Mouse (Mus musculus) stomach, embryonic 14.5 days (tissue): ENCODE results near the gene Dlx2. TPM values are rescaled to one million over a fixed set of nuclear protein-coding genes. Genes with fewer than 3 reads are reported as not detected.

Experiments used
- ATAC-seq: fragments of 200-750 bp; cut with Nextera tagmentation; 2 replicates; pipeline ENCODE4 v1.8.0; 2017; ENCODE audit warnings: low read depth, moderate TSS enrichment; ENCODE audit not compliant: insufficient number of reproducible peaks, insufficient read depth, low FRiP score
- H3K27ac ChIP-seq: fragments of 300-500 bp; sonication (generic); 2 replicates; pipeline ENCODE4 v1.5.1; 2014; ENCODE audit warnings: mild to moderate bottlenecking, low read length, moderate library complexity, mixed read lengths
- H3K27me3 ChIP-seq: fragments of 300-500 bp; sonication (generic); 2 replicates; pipeline ENCODE4 v1.6.1; 2014; ENCODE audit warnings: low read length, control low read depth, mixed read lengths; ENCODE audit not compliant: control insufficient read depth, insufficient read depth
- H3K36me3 ChIP-seq: fragments of 300-500 bp; sonication (generic); 2 replicates; pipeline ENCODE4 v1.6.1; 2014; ENCODE audit warnings: mild to moderate bottlenecking, control low read depth, low read length, moderate library complexity, mixed read lengths; ENCODE audit not compliant: control insufficient read depth, insufficient read depth
- H3K4me1 ChIP-seq: fragments of 300-500 bp; sonication (generic); 2 replicates; pipeline ENCODE4 v1.6.1; 2014; ENCODE audit warnings: low read length, control low read depth, mixed read lengths; ENCODE audit not compliant: control insufficient read depth, insufficient read depth
- H3K4me2 ChIP-seq: fragments of 300-500 bp; sonication (generic); replicated peaks from 2 replicates; pipeline ENCODE4 v1.6.1; 2014; ENCODE audit warnings: low read depth, low read length, control low read depth
- H3K4me3 ChIP-seq: fragments of 300-500 bp; sonication (generic); 2 replicates; pipeline ENCODE4 v1.5.1; 2014; ENCODE audit warnings: low read depth, low read length, control low read depth
- H3K9ac ChIP-seq: fragments of 300-500 bp; sonication (generic); replicated peaks from 2 replicates; pipeline ENCODE4 v1.6.1; 2014; ENCODE audit warnings: low read depth, mild to moderate bottlenecking, control low read depth, low read length, moderate library complexity, mixed read lengths
- H3K9me3 ChIP-seq: fragments of 300-500 bp; sonication (generic); 2 replicates; pipeline ENCODE4 v1.6.1; 2016; ENCODE audit warnings: low read depth, low read length, control low read depth; ENCODE audit not compliant: control insufficient read depth
- WGBS: fragments of 180-500 bp; shearing (Covaris S2); extraction: QIAGEN DNeasy Blood & Tissue Kit; methylation state at CpG from one replicate; pipeline ENCODE4 v1.1.7; 2014; 5-methylcytosine and 5-hydroxymethylcytosine counted together
- polyA plus RNA-seq: library from polyadenylated mRNA; unstranded; fragments of >200 nt; fragmentation: Nextera tagmentation; extraction: Ambion mirVana; gene quantifications from 2 replicates; pipeline ENCODE4 v1.2.1, GENCODE M21; 2014

Gene Dlx2
- 6.4 and 6.9 TPM in 2 replicates for polyA plus RNA-seq

- Histone ChIP-seq H3K4me2 (peak within 1 kb of the TSS; percentile 68), H3K27ac (no peak within 1 kb of the TSS; the same call in 1 of the 2 replicates), H3K9me3 (no peaks in the 10 kb centered on the region), H3K27me3 (peaks cover 62% of the 10 kb centered on the region), H3K4me1 (peaks cover 10% of the 10 kb centered on the region), H3K4me3 (peak within 1 kb of the TSS; percentile 34), H3K9ac (0 out of 2 replicates have a peak within 1 kb of the TSS, but pooled peaks have one; percentile 21), H3K36me3 (no peaks in the 10 kb centered on the region)
- 0% methylated on average over 37 of the region's 37 CpGs for WGBS
- 0 out of 2 replicates have a peak, but pooled peaks have one; percentile 46 for ATAC-seq
Measured at GRCm38 (mm10) chr2:71546640-71547071, at the start of gene Dlx2. Gene Dlx2, minus strand, starts transcription at chr2:71546754.

DNA sequence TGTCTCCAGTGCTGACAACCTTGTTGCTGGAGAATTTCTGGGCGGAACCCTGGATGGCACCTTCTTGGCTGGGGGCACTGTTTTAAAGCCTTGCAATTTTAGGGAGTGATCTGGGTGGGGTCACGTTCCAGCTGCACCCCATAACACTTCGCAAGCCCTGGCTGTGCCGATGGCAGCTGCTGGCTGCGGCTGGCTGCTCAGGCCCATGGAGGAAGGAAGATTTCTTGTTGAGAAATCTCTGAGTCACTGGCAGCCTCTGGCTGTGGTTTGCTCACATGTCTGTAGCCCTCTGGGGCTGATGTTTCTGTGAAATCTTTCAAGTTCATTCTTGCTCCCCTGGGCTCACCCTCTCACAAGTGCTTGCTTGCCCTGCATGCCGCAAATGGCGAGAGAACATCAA is 47.9 kb upstream of the Dlx2 start:
- H3K4me3 ChIP-seq = no peak overlapping the region
- H3K4me2 ChIP-seq = no peak overlapping the region
- no peaks in the 10 kb centered on the region for H3K9me3 ChIP-seq
- no peaks in the 10 kb centered on the region for H3K4me1 ChIP-seq
- H3K27ac ChIP-seq = no peak overlapping the region
- H3K9ac ChIP-seq = no peak overlapping the region
- 76% methylated on average over 7 of the region's 7 CpGs for WGBS
- H3K36me3 ChIP-seq = no peaks in the 10 kb centered on the region
- H3K27me3 ChIP-seq = no peaks in the 10 kb centered on the region
- no peak for ATAC-seq

- Histone ChIP-seq H3K4me1 (no peaks in the 10 kb centered on the region), H3K4me3 (no peak overlapping the region), H3K4me2 (no peak overlapping the region), H3K27ac (no peak overlapping the region), H3K27me3 (no peaks in the 10 kb centered on the region), H3K36me3 (no peaks in the 10 kb centered on the region), H3K9me3 (no peaks in the 10 kb centered on the region), H3K9ac (no peak overlapping the region)
- no peak for ATAC-seq
- 86% methylated on average over 9 of the region's 9 CpGs for WGBS
Measured at GRCm38 (mm10) chr2:71589114-71589513, 42.6 kb upstream of the Dlx2 start.

- no peak overlapping the region for H3K9ac ChIP-seq
- H3K36me3 ChIP-seq = no peaks in the 10 kb centered on the region
- 61% methylated on average over 5 of the region's 5 CpGs for WGBS
- peak overlapping the region; percentile 74 for H3K4me2 ChIP-seq
- no peaks in the 10 kb centered on the region for H3K27me3 ChIP-seq
- H3K4me1 ChIP-seq = no peaks in the 10 kb centered on the region
- H3K4me3 ChIP-seq = peak overlapping the region; percentile 41
- ATAC-seq = no peak
- no peak overlapping the region for H3K27ac ChIP-seq
- no peaks in the 10 kb centered on the region for H3K9me3 ChIP-seq
Measured at GRCm38 (mm10) chr2:71581488-71581887, 34.9 kb upstream of the Dlx2 start.

DNA sequence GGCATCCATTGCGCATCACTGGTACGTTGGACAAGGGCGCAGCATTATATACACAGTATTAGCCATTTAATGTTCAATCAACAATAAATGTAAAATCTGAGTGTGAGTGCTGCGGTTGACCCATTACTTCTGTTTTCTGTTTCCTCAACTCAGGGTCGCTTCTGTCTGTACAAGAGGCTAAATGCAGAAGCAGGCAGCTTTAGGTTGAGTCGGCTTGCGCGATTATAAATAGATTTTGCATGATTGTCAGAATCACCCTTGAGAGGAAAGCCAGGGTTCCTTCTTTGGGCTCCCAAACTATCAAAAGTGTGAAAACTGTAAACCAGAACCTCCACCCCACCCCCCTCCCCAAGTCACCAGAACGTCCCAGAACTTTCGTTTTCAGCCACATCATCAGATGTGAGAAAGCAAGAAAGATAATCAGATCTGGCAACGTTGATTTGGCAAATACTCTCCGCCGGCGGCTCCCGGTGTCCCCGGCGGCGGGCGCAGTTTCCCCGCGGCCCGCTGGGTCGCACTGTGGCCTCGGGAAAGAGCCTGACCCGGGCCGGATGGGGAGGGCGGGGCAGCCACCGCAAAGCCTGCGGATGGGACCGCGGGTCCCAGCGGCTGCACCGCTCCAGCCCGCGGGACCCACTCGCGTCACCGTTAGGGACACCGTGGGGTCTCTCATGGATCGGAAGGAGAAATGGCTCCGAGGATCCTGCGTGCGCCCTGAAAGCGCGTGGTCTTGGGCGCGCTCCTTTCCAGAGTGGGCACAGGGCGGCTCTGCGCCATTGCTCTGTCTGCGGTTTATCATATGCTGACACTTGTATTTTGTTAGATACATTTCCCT is 34.3 kb upstream of the Dlx2 start:
- WGBS = 10% methylated on average over 50 of the region's 50 CpGs
- ATAC-seq = peak; percentile 80
- no peaks in the 10 kb centered on the region for H3K4me1 ChIP-seq

GRCm38 (mm10) chr2:71577059-71577458 is 30.5 kb upstream of the Dlx2 start:
- Histone ChIP-seq H3K27me3 (no peaks in the 10 kb centered on the region), H3K27ac (no peak overlapping the region)
- 92% methylated on average over 2 of the region's 2 CpGs for WGBS

More for the DNA sequence above, 34.3 kb upstream of the Dlx2 start:
- Histone ChIP-seq H3K9me3 (no peaks in the 10 kb centered on the region), H3K27me3 (no peaks in the 10 kb centered on the region), H3K9ac (no peak overlapping the region), H3K4me3 (peak overlapping the region; percentile 41), H3K4me2 (peak overlapping the region; percentile 74), H3K27ac (no peak overlapping the region), H3K36me3 (no peaks in the 10 kb centered on the region)

DNA sequence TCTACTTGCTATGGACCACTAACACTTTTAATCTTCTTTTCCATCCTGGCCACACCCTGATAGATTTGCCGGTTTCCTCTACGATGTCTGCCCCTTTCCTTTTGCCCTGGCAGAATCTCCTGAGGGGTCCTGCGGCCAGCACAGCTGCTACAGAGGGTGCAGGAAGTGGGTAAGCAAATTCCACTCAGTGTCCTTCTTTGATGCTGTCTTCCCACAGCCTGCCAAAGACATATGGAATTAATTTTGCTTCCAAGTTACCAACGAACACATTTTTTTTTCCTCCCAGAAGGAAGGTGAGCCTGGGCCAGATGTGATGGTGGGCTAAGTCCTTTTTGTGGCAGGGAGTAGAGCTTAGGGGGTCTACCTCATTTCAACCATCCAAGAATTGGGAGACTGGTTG is 27.2 kb upstream of the Dlx2 start:
- Histone ChIP-seq H3K27me3 (no peaks in the 10 kb centered on the region), H3K36me3 (no peaks in the 10 kb centered on the region), H3K27ac (no peak overlapping the region), H3K9me3 (no peaks in the 10 kb centered on the region), H3K4me1 (no peaks in the 10 kb centered on the region), H3K9ac (no peak overlapping the region), H3K4me3 (no peak overlapping the region), H3K4me2 (no peak overlapping the region)
- ATAC-seq = no peak
- WGBS = 63% methylated on average over 4 of the region's 4 CpGs

More at GRCm38 (mm10) chr2:71577059-71577458, 30.5 kb upstream of the Dlx2 start:
- no peaks in the 10 kb centered on the region for H3K9me3 ChIP-seq
- no peak overlapping the region for H3K4me2 ChIP-seq
- ATAC-seq = no peak
- no peaks in the 10 kb centered on the region for H3K4me1 ChIP-seq
- H3K4me3 ChIP-seq = no peak overlapping the region
- no peak overlapping the region for H3K9ac ChIP-seq
- H3K36me3 ChIP-seq = no peaks in the 10 kb centered on the region

- ATAC-seq = no peak
- no peaks in the 10 kb centered on the region for H3K27me3 ChIP-seq
- no peak overlapping the region for H3K4me3 ChIP-seq
- H3K9me3 ChIP-seq = no peaks in the 10 kb centered on the region
- no peak overlapping the region for H3K27ac ChIP-seq
- no peaks in the 10 kb centered on the region for H3K4me1 ChIP-seq
- 63% methylated on average over 9 of the region's 9 CpGs for WGBS
- no peak overlapping the region for H3K9ac ChIP-seq
- no peaks in the 10 kb centered on the region for H3K36me3 ChIP-seq
- no peak overlapping the region for H3K4me2 ChIP-seq
Measured at GRCm38 (mm10) chr2:71566466-71566865, 19.9 kb upstream of the Dlx2 start.
